Mouse (Mus musculus) mouse trophoblast stem cell (cell line): ENCODE measurements around the gene Atr.
"Not testable (repeated sequence)": the region's sequence is repeated elsewhere in the genome, so short reads cannot be mapped to it uniquely, and the experiment has no call there.

Source experiments
- in situ Hi-C, 2 experiments: fragments of 300-500 bp; cut with MseI, MboI; formaldehyde crosslinking; loops; 2 replicates in 1 of 2; 3 replicates in 1 of 2; pipeline ENCODE4 v1.15.1; 2025

The Atr gene

GRCm38 (mm10) chr9:95932855-95933254, 75.5 kb downstream of the Atr start:
- in situ Hi-C loops = no loop called here

- in situ Hi-C loops = no loop called here
These were observed 96.3 kb downstream of the Atr start for GRCm38 (mm10) chr9:95953658-95954057.

GRCm38 (mm10) chr9:95954226-95954584, 96.8 kb downstream of the Atr start:
- in situ Hi-C loops = no loop called here

- in situ Hi-C loops = no loop called here
These were observed 97.4 kb downstream of the Atr start, which contains the start of gene Xrn1 for GRCm38 (mm10) chr9:95954585-95955461. Gene Xrn1, plus strand, starts transcription at chr9:95954760.

- in situ Hi-C loops = no loop called here
These were observed 100.2 kb downstream of the Atr start for GRCm38 (mm10) chr9:95957611-95958010.

GRCm38 (mm10) chr9:95958041-95958730, 100.8 kb downstream of the Atr start:
- in situ Hi-C loops = no loop called here

GRCm38 (mm10) chr9:95958731-95959105, 101.3 kb downstream of the Atr start:
- in situ Hi-C loops = not testable (repeated sequence)

- in situ Hi-C loops = no loop called here
These were observed 101.8 kb downstream of the Atr start for GRCm38 (mm10) chr9:95959246-95959645.

GRCm38 (mm10) chr9:95959732-95960428, 102.5 kb downstream of the Atr start:
- in situ Hi-C loops = no loop called here

- in situ Hi-C loops = no loop called here
These were observed 103.7 kb downstream of the Atr start for GRCm38 (mm10) chr9:95961058-95961457.

GRCm38 (mm10) chr9:95964037-95964436, 106.6 kb downstream of the Atr start:
- in situ Hi-C loops = no loop called here

GRCm38 (mm10) chr9:95978279-95978678, 120.9 kb downstream of the Atr start:
- in situ Hi-C loops = no loop called here

- in situ Hi-C loops = no loop called here
These were observed 122.5 kb downstream of the Atr start for GRCm38 (mm10) chr9:95979896-95980295.

- in situ Hi-C loops = no loop called here
These were observed 134.9 kb downstream of the Atr start for GRCm38 (mm10) chr9:95992255-95992654.
